Mouse (Mus musculus) layer of hippocampus, postnatal 10 days (tissue): ENCODE results near the gene Nup155. TPM values are rescaled to one million over a fixed set of nuclear protein-coding genes. Genes with fewer than 3 reads are reported as not detected.
"Not testable (repeated sequence)": the region's sequence is repeated elsewhere in the genome, so short reads cannot be mapped to it uniquely, and the experiment has no call there.

Experiments
- DNase-seq, 2 experiments: peaks; one replicate each; pipeline ENCODE4 v3.0.0; 2021; ENCODE audit warnings: low spot score in 2 of 2
- long read RNA-seq: library from polyadenylated mRNA; stranded (forward); transcript quantifications from one replicate; pipeline ENCODE4 v2.0.0, GENCODE M21; 2023
- total RNA-seq, 2 experiments: library from RNA; stranded (reverse); gene quantifications; 2 replicates each; pipeline ENCODE4 v1.2.3; 2021

Nup155 gene
- 10 to 100 TPM; 24.5 to 25.5 TPM for total RNA-seq
- long read RNA-seq, full-length matches to known transcripts = 1 of 2 reads
- long read RNA-seq, partial matches to known transcripts = 1 of 2 reads
- long read RNA-seq, other reads (novel, unspliced or antisense) = 0 of 2 reads

DNA sequence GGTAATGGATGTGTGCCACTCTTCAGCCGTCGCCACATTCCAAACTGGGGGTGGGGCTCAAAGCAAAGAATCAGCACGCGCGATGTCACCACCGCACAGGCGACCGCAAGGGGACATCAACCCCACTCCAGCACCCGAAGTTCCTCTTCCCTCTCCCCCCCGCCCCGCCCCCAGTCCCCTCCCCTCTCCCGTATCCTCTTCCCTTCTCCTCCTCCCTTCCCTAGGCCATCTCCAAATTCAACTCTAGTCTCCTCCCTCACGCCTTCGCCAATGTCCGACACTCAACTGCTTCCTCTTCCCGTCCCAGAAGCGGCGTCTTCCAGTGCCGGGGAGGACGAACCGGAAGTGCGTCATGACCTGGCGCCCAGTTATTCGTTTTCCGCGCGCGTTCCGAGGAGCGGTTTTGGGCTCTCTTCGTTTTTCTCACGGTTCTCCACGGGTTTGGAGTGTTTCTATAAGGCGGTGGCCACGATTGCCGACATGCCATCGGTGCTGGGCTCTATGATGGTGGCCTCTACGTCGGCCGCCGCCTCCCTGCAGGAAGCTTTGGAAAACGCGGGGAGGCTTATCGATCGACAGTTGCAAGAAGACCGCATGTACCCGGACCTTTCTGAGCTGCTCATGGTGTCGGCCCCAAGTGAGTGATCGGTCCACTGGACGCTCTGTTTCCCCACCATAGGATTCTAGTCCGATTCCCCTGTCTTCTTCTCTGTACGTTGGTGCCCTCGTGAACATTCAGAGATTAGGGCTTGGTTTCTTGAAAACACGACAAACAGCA, at the start of gene Nup155:
Nup155 (plus strand) TSS at position 308 of the 778 bp plus-strand sequence.
- DNase-seq = peak; percentile 91

DNA sequence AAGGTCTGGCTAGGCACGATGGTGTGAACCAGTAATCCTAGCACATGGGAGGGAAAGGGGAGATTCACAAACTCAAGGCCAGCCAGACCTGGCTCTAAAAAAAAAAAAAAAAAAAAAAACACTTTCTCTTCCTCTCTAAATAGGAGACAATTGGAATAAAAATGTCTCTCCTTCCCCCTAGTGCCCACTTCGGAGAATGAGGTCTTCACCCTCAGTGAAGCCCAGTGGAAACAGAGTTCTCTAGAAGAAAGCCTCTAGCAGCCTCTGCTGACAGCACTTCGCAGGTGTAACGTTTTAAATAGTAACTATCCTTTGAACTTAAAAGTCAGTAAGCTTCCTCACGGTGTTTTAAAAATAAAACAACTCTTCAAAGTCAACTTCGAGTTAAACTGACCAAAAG, 43.9 kb upstream of the Nup155 start:
- peak in 1 of 2 experiments; percentile 10 for DNase-seq

DNA sequence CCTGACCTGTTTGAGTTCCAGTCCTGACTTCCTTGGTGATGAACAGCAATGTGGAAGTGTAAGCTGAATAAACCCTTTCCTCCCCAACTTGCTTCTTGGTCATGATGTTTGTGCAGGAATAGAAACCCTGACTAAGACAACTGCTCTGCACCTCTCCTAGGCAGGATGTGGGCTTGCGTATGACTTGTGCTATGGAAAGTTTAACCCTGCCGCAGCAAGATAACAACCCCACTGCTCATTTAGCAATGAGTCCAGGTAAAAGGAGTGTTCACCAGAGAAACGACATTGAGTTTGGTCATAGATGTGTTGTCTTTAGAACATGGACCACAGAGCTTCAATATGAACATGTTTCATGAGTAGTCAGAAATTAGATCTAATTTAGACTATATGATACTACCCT, 35.9 kb upstream of the Nup155 start:
- not testable (repeated sequence) for DNase-seq

DNA sequence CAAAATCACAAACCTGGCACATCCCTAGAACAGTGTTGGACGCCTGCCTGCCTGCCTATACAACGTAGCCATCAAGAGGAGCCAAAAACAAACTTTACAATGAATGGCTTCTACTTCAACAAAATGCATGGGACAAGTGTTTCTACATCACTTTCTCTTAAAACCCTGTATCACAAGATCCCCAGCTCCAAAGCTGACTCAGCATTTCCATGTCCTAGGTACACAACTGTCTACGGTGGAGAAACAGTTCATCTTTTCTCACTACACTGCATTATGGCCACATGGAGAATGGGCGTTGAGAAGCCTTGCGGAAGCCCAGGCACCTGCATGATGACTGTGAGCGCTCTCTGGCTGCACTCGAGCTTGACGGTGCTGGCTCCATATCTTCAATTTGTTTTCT, 26.9 kb upstream of the Nup155 start:
- DNase-seq = no peak

DNA sequence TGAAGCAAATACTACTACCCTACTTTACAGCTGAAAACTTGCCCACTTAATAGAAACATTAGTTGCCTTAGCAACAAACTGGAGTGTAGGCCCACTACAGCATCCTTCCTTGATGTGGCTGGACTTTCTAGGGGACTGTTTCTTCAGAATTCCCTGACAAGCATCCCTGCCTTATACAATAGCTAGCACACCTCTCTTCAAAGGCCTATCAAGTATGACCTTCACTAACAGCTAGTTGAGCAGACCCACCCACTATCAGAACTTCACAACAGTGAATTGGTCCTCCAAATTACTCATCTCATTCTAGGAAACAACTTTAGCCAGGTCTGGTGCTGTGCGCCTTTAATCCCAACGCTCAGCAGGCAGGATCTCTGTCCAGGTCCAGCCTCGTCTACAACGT, 21.8 kb upstream of the Nup155 start:
- DNase-seq = no peak

DNA sequence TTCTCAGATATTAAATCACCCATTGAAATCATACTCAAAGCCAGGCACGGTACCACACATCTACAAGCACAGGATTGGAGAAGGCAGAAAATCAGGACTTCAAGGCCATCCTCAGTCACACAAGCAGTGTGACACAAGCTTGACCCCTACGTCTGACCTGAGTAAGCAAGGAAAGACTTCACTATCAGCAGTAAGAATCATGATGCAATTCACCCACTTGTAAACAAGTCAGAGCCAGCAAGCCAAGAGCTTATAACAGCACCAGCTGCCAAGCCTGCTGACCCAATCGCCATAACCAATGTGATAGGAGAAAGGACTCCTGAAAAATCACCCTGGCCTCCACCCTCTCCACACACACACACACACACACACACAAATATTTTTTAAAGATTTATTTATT, 20.4 kb upstream of the Nup155 start:
- no peak for DNase-seq

DNA sequence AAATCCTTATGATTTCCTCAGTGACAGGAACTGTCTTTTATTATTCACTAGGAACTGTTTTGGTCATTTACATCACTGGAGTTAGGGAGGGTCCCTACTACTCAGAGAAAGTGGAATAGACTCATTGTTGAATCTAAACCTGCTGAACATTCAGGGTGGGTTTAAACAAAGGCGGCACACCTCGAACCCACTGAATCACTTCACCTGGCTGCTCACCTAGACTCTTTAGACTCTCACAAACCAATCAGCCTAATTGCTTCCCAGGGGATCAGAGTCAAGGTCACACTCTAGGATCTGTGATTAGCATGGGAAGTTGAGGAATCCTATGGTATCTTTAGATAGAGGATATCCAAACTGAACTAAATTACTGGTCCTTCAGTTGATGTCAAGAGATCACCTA, 18.4 kb upstream of the Nup155 start:
- no peak for DNase-seq

DNA sequence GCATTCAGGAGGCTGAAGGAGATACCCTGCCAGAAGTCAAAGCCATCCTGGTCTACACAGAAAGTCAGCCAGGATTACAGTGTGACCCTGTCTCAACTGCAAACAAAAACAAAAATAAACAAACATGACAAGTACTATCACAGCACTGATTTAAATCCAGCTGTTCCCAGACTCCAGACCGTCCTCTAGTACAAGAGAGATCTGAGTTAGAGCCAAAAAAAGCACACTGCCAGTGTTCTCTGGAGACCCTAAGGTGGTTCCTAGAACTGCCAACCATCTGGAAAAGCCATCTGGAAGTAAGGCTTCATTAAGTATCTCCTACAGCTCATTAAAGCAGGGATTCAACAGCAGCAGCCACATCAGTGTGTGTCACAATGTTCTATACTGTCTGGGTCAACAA, 16.4 kb upstream of the Nup155 start:
- DNase-seq = not testable (repeated sequence)

DNA sequence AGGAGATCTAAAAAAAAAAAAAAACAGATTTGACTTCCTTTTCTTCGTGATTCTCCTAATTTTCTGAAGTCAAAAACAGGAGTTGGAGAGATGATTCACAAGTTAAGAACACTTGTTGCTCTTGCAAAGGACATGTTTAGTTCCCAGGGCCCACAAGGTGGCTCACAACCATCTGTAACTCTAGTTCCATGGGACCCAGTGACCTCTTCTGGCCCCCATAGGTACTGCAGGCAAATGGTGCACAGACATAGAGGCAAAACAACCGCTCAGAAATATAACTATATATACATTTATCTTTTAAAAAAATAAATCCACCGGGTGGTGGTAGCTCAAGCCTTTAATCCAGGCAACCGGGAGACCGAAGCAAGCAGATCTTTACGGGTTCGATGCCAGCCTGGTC, 11.2 kb upstream of the Nup155 start:
- peak; percentile 51 to 55 for DNase-seq

DNA sequence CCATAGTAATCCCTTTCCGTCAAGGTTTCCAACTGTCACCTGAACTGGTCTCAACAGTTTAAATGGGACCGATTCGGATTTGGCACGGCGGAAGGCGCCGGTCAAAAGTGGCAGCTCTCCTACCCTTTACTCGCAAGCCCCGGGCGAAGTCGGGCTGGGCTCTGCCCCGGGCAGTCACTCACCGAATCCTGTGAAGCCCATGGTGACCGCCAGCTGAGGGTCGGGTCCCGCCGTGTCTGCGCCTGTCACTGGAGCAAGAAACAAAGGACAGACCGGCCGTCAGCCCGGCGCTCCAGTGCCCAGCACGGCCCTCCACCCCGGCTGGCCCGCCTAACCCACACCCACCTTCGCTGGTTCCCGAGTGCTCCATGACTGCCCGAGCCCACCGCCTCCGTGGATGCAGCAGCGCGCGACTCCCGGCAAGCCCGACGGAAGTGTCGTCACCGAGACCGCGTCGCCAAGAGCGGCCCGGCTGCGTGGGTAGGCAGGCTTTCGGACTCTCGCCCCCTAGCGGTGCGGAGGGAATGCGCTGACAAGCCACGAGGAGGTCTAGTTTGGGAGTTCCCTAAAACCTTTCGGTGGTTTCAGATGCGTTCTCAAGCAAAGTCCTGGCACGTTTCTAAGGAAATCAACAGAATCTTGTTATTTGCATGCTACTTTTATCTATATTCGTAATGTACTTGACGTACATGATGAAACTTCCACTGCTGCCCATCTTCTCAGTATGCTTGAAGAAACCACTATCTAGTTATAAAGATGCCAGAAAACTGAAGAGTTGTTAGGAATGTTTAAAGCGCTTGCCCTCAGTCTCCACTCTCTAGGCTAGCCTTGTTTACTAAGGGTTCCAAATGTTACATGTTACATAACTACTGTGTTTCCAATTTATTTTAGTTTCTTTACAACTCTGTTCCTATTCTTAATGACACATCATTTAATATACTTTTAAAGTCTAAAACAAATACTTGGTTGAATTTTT, 10.0 kb upstream of the Nup155 start, which contains the start of gene Wdr70:
Wdr70 (minus strand) TSS at position 436 of the 976 bp plus-strand sequence.
- peak; percentile 99 for DNase-seq

DNA sequence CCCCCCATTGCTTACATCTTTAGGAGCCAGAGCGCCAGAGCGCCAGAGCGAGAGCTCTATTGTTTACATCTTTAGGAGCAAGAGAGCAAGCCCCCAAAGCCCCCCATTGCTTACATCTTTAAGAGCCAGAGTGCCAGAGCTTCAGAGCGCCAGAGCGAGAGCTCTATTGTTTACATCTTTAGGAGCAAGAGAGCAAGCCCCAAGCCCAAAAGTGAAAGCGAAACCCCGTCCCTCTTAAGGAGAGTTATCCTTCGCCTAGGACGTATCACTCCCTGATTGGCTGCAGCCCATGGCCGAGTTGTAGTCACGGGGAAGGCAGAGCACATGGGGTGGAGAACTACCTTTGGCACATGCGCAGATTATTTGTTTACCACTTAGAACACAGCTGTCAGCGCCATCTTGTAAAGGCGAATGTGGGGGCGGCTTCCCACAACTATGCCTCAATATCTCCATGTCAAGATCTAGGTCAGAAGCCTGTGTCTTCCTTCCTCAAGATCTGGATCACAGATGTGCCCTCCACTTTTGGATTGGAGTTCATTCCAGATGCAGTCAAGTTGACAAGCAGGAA, 7.0 kb upstream of the Nup155 start:
- DNase-seq = not testable (repeated sequence)

DNA sequence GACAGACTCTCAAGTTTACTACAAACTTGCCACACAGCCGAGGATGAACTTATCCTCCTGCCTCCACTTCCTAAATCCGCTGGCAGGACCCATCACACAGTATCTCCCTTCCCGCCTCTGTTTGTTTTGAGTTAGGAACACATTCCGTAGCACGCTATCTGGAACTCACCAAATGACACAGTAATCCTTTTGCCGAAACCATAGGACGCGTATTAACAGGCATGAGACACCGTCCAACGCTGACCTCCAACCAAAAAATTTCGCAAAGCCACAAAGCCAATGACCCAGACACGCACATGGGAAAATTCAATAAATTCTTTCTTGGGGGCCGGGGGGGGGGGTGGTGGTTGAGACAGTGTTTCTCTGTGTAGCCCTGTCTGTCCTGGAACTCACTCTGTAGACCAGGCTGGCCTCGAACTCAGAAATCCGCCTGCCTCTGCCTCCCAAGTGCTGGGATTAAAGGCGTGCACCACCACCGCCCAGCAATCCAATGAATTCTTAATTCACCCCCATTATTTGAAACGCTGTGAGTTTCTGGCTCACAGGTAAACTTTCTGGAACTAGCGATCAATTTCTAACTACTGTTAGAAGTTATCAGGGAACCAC, 610 bp upstream of the Nup155 start:
- DNase-seq = peak in 1 of 2 experiments; percentile 15

DNA sequence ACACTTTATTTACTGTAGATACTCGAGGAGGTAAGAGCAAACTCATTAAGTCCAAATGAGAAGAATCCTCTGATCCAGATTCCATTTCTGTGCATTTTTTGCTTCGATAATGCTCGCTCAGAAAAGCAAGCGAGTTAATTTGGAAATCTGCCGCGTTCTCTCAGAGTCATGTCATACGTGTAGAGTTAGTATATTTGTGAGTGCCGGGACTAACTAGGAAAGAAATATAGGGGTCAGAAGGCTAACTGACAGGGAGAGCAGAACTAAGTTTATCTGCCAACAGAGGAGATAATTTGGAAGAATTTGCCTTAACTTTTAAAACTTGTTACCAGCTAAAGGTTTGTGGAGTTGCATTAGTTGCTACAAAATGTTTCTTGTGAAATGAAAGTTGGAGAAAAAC, 709 bp downstream of the Nup155 start:
- DNase-seq = no peak

DNA sequence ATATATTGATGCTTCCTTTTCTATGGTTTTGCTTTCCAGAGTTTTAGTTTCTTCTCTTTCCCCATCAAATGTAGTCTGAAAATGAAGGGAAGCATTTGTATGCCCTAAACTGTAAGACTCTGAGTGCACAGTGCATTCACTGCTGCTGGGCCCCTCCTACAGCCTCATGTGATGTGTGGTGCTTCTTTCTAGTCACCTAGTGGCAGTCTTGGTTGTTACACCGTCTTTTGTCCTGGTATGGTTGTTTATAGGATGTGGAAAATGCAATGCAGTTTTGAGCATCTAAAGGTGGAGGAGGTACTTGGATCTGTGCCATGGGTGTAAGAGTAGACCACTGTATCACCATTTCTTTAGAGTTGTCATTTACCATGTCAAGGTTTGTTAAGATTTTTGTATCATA, 20.2 kb downstream of the Nup155 start:
- no peak for DNase-seq

DNA sequence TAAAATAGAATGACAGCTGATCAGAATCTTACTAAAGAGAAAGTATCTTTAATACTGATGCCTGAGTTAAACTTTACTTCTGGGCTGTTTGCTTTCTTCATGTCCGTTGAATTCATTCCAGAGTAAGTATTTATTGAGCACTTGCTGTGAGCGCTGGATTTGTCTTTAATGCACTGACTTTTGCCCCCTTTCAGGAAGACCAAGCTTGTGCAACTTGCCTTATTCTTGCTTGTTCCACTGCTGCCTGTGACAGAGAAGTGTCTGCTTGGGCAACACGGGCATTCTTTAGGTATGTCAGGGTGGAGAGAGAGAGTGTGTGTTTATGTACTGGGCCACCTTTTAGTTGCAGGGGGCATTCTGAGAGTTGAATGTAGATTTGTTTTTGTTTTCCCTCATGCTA, 22.2 kb downstream of the Nup155 start:
- no peak for DNase-seq

DNA sequence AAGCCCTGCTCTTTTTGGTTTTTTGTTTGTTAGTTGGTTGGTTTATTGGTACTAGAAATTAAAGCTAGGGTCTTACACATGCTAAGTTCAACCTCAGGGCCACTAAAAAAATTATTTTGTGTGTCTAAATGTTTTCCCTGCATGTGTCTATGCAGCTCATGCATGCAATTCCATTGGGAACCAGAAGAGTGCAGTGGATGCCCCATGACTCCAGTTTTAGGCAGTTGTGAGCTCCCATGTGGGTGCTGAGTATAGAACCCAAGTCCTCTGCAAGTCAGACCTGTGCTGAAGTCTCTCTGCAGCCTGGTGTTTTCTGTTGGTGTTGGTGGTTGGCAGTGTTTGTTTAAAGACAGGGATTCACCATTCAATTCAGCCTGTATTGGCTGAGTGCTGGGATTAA, 22.7 kb downstream of the Nup155 start:
- no peak for DNase-seq

DNA sequence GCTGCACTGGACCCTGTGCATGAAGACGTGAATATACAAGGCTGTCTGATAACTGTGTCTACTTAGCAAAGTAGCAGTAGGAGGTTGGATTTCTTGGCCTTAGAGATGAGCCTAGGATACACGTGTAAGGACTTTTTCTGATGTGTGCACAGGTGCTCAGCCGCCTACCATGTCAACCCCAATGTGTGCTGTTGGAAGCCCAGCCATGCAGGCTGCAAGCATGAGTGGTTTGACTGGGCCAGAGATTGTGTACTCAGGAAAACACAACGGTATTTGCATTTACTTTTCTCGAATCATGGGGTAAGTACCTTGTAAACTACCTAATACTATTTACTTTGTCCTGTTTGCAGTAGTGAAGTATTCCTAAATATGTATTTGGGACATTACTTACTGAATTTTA, 26.5 kb downstream of the Nup155 start:
- DNase-seq = no peak

DNA sequence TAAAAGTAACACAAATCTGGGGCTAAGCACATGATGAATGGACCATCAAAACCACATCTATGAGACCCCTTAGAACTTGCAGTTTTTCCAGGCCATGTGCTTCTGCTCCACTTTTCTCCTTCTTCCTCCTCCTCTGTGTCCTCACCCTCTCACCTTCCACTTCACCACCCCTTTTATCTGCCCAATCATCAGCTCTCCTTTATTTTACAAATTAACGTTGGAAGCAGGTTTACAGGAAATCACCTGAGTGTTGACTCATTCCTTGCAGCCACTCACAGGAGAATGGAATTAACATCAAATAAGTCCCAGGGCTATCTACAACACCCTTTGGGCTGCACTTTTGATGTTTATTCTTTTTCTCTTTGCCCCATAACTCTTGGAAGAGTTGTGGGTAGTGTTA, 52.8 kb downstream of the Nup155 start:
- no peak for DNase-seq

DNA sequence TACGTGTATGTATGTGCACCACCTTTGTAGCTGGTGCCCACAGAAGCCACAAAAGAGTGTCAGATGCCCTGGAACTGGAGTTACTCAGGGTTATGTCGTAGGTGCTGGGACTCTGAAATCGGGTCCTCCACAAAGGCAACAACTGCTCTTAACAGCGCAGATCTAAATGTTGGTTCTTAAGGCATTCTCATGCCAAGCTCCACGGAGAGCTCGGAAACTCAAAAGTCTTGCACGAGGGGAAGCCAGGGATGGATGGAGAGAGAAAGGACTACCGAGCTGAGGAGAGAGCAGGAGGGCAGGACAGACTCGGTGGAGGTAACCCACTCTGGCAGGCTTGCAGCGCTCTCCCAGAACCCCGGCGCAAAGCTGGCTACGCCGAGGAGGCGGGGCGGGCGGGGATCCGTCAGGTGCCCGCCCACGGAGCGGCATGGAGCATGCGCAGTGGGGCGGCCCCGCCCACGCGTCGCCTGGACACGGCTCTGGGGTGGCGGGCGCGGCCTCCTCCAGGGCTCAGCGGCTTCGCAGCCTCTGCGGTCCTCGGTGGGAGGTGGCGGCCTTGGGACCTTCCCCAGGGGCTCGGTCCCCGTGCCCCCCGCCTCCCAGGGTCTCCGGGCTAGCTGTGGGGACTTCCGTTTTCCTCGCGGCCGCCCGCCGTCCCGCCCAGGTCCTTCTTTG, 59.7 kb downstream of the Nup155 start, which contains the start of gene Cplane1:
Cplane1 (plus strand) TSS at position 516 of the 675 bp plus-strand sequence.
- peak; percentile 93 to 97 for DNase-seq

DNA sequence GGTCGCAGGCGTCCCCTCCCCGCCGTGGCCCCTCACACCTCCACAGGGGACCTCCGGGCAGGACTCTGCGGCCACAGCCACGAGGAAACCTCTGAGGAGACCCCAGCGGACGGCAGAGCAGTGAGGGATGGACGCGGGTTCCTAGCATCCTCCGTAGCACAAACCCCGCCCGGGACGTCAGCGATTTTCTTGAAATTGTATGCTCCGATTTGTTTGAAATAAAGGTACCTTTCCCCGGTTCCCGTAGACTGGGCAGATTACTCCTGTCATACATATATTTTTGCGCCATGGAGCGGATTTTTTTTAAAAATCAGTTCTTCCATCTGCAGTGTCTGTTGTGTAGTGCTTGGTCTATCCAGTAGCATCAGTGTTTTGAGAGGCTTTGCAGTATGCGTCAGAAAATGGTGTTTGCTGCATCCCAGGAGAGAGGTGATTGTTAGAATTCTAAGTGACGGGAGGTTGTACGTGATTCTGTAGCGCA, 60.2 kb downstream of the Nup155 start:
- DNase-seq = no peak
